Comparison of ENCODE assay signal across 7 mouse cellular contexts in genomic region chr1:55618617-55619286, GRCm38 (mm10).
DNase-seq lines count a peak whose midpoint lies in the region; ATAC-seq lines count a peak whose summit lies in the region.

No protein-coding gene starts in this region.

- peak; percentile 63 to 68 for ATAC-seq in hematopoietic stem cell, adult 5-6 weeks (replicated peaks in 1 of 2; ENCODE audit: insufficient read depth in 1 of 2, low FRiP score in 2 of 2, low TSS enrichment in 1 of 2, low read depth in 1 of 2, poor library complexity in 2 of 2, severe bottlenecking in 2 of 2)

- peak; percentile 37 for DNase-seq in right cerebral cortex, adult 18-20 months
- DNase-seq in right cerebral cortex, postnatal 14 days: no peak
- DNase-seq in cerebellum, postnatal 10 days: peak; percentile 35 to 62
- DNase-seq in right cerebral cortex, postnatal 4 days: peak; percentile 5
- no peak for DNase-seq in spleen, postnatal 14 days (ENCODE audit: low spot score in 2 of 2)
- DNase-seq in urinary bladder, postnatal 4 days (ENCODE audit: low spot score in 2 of 2): no peak

Comparison
In these comparisons a context has a peak if more than half of its experiments do, and no peak if none do; other contexts are left out.
1. DNase-seq: peak in right cerebral cortex, adult 18-20 months (single experiment), cerebellum, postnatal 10 days (2 of 2) and right cerebral cortex, postnatal 4 days (single experiment); none in right cerebral cortex, postnatal 14 days (single experiment), spleen, postnatal 14 days (0 of 2) and urinary bladder, postnatal 4 days (0 of 2).